Mouse (Mus musculus) left cerebral cortex, postnatal 10 days (tissue): ENCODE data around the gene Ccnc. TPM values are rescaled to one million over a fixed set of nuclear protein-coding genes. Genes with fewer than 3 reads are reported as not detected.
"Not testable (repeated sequence)": the region's sequence is repeated elsewhere in the genome, so short reads cannot be mapped to it uniquely, and the experiment has no call there.

Source experiments
- DNase-seq, 2 experiments: peaks; one replicate each; pipeline ENCODE4 v3.0.0; 2021 to 2022; ENCODE audit warnings: low spot score in 2 of 2, mixed read lengths in 1 of 2; ENCODE audit errors: extremely low spot score in 1 of 2
- intact Hi-C: fragments of 180-260 bp; cut with DNase I; formaldehyde crosslinking; loops from one replicate; pipeline ENCODE4 v1.15.1; 2025
- total RNA-seq, 2 experiments: library from RNA; stranded (reverse); gene quantifications; 2 replicates each; pipeline ENCODE4 v1.2.3; 2021

Gene Ccnc
- total RNA-seq, 2 experiments from 2014 or later, result 40.9 to 43.3 TPM

DNA sequence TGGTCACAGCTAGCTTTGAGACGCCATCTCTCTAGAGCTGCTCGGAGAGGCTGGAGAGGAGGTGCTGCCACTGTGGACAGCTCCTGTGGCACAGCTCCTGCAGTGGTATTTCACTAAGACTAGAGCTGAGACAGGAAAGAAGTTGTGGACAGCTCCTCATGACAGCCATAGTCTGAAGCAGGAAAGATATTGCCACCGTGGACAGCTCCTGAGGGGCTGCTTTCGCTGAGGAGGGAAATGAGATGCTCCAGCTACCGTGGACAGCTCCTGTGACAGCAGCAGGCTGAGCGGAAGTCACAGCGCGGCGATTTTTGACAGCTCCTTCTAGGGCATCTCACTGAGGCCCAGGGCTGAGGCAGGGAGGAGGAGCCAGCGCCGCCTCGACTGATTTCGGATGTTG is 15.4 kb upstream of the Ccnc start:
- DNase-seq, result peak; percentile 28 to 83
- intact Hi-C loops, result no loop called here

DNA sequence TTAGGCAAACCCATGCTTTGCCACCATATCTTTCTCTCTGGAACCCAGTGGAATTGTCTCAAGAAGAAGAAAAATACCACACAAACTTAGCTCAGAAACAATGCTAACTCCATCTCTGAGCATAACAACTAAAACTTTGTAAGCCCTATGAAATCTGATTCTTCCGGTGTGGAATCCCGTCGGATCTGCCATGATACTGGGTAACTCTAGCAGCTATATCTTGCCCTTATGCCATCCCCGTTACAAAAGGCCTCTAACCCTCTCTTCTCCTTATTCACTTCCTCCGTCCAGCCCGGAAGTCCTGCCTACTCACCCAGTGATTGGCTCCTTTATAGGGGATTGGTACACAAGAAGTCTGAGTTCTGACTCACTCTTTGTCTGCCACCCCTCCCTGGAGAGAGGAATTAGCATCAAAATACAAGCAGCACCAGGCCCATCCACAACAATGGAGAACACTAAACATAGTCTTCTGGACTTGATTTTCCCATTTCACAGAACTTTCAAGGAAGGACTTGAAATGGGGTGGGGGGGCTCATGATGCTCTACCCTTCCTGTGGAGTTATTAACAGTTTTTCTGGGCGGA is 4.7 kb upstream of the Ccnc start:
- intact Hi-C loops, result no loop called here

DNA sequence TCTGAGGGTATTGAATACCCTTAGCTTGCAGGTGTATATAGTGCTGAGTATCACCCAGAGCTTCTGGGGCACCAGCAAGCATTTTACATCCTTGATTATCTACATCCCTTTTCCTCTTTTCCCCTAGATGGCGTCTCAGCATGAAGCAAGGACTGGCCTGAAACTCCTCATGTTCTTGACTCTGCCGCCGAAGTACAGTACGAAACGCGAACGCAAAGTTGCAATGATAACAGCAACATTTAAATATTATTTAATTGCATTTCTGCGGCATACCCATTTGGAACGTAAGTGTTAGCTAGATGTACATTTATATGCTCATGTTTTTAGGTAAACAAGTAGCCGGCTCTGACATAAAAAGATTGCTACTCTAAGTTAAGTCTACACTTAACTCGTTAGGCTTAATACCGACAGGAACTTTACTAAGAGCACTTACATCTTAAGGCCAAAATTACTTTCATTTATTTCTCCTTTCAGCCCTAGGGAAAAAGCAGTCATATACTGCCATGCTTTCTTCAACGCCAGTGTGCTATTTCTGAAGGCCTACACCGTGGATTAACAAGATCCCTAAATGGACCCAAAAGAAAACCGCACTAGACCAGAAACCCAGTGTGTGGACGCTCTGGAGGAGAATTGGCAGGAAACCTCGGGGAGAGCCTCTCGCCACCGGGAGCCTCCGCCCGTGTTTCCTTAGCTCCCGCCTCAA is 438 bp upstream of the Ccnc start:
- DNase-seq, result peak in 1 of 2 experiments; percentile 42
- intact Hi-C loops, result no loop called here

More for the DNA sequence above, 4.7 kb upstream of the Ccnc start:
- no peak for DNase-seq

DNA sequence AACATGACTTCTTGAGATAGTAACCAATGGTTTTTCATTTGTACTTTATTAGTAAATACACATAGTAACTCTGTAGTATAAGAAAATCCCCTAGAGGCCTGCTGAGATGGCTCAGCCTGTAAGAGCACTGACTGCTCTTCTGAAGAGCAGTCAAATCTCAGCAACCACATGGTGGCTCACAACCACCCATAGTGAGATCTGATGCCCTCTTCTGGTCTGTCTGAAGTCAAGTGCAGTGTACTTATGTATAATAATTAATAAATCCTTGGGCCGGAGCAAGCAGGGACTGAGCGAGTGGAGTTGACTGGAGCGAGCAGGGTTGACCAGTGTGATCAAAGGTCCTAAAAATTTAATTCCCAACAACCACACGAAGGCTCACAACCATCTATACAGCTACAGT is 11.7 kb downstream of the Ccnc start:
- intact Hi-C loops, result no loop called here
- DNase-seq, result no peak

DNA sequence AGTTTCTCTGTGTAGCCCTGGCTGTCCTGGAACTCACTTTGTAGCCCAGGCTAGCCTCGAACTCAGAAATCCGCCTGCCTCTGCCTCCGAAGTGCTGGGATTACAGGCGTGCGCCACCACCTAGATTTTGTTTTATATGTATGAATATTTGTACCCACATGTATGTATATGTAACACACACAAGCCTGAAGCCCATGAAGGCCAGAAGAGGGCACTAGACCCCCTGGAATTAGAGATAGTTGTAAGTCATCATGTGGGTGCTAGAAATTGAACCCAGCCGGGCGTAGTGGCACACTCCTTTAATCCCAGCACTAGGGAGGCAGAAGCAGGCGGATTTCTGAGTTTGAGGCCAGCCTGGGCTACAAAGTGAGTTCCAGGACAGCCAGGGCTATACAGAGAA is 16.6 kb downstream of the Ccnc start:
- DNase-seq, intact Hi-C loops: not testable (repeated sequence)

DNA sequence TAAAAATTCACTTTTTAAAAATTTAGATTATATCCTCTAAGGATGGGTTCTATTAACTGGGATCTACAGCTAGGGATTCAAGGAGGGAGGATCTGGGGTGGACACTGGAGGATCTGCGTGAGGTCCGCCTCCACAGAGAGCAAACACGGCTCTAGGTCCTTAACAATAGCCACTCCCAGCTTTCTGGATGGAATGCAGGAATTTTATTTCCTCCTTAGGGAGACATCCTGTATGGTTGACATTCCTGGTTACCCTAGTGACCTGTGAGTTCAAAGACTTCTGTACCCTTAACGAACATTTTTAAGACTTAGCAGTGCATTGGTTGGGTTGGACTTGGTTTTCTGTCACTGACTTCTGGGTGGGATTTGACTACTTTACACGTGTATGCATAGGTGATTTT is 18.2 kb downstream of the Ccnc start:
- intact Hi-C loops, result no loop called here
- no peak for DNase-seq

DNA sequence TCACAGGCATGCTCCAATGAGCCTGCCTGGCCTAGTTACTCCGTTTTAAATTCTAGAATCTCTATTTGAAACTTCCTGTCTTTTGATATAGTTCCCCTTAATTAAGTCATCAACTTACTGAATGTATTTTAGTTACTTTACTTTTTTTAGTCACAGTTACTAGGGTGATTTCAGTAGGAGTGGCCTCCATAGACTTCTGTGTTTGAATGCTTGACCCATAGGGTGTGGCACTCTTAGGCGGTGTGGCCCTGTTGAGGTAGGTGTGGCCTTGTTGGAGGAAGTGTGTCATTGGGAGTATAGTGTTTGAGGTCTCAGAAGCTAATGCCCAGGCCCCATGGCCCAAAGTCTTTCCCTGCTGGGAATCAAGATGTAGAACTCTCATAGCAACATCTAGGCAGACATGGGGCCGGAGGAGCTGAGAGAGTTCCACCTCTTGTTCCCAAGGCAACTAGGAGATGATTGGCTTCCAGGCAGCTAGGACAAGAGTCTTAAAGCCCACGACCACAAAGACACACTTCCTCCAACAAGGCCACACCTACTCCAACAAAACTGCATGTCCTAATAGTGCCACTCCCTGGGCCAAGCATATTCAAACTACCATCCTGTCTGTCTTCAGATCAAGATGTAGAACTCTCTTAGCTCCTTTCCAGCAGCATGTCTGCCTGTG is 27.8 kb downstream of the Ccnc start:
- no peak for DNase-seq
- intact Hi-C loops, result no loop called here

DNA sequence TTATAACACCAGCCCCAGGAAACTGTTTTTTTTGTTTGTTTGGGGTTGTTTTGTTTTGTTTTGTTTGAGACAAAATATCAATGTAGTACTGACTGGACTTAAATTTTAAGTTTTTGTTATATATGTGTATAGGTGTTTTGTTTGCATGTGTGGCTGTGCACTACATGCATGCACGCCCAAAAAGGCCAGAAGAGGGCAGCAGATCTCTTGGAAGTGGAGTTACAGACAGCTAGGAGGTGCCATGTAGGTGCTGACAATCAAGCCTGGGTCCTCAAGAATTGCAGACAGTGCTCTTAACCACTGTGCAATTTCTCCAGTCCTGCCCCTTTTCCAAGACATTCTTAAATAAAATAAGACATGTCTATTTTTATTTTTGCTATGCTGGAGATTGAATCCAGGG is 31.4 kb downstream of the Ccnc start:
- intact Hi-C loops, result no loop called here
- no peak for DNase-seq

DNA sequence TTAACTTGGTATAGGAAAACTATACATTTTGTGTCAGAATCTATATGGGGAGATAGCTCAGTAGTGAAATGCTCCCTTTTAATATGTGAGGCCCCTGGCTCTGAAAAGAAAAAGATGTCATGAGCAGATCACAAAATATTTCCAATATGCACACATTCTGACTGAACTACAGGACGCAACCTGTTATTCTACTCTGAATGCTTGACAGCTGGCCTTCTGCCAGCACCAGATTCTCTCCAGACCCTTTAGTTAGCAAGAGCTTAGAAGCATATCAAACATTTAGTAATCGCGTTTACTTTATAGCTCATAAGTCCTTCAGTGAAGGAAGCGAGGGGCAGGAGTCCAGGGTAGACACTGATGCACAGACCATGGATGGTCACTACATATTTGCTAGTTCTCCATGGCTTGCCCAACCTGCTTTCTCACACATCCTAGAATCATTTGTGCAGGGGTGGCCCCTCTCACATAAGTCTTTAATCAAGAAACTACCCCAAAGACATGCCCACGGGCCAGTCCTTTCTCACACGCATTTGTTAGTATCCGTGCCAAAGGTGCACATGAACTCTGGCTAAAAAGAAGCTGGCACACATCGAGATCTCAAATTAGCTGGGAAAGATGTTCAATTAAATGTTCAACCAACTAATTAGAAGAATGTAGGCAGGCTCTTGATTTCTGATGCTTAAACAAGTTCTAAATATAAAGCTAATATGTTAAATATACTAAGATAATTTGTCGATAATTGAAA is 34.1 kb downstream of the Ccnc start:
- no peak for DNase-seq
- intact Hi-C loops, result no loop called here

DNA sequence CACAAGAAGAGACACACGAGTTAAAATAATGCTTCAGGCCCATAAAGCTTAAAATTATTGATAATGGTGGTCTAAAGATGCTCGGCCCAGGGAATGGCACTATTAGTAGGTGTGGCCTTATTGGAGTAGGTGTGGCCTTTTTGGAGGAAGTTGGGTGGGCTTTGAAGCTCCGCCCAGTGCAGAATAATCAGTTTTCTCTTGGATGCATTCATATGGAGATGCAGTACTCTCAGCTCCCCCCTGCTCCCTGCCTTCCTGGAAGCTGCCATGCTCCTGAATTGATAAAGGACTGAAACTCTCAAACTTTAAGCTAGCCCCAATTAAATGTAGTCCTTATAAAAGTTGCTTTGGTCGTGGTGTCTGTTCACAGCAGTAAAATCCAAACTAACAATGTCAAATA is 36.3 kb downstream of the Ccnc start:
- intact Hi-C loops, result no loop called here
- no peak for DNase-seq

DNA sequence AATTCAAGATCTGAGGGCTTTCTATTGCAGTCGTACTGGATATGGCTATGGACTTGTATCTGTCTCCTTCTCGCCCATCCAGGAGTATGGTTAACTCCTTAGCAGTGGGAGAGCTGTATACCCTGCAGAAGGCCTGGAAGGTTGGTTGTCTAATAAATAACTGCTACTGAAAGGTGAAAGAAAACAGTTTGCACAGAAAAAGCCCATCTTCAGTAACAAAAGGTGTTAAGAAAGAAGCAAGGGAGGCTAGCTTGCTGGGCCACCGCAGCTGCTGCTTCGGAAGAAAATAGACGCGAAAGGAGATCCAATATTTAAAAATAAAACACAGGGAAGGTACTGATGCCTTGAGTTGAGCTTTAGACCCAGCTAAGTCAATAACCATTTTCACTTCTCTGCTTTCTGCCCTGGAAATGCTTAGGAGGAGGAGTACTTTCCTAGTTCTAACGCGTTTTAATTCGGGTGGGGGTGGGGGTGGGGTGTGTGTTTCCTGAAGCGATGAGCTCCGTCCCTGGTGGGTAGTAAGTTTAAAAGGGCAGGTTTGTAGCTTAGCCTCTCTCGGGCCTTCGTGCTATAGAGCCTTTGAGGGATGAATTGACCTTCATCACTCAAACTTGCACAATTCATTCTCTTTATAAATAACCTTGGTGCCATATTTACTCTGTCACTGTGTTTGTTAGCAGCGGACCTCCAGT is 38.8 kb downstream of the Ccnc start:
- intact Hi-C loops, result no loop called here
- no peak for DNase-seq

DNA sequence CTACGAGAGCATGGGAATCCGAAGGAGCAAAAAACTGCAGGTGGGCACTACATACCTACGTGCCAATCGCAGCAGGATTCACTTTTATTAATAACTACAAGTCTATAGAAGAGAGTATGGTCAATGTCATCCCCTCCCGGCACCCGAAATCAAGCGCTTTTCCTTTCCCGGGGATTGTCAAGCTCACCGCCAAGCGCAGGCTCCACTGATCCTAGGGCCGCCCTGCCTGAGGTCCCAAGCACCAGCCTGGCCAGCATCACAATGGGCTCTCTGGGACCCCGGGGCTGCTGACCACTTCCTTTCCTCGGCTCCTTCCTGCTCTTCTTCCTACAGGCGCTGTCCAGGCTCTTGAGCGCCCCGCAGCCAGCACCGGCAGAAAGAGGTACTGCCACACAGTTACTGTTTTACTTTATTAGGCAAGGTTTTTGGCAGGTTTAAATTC is 39.4 kb downstream of the Ccnc start, which contains the start of the genes Usp45 and Tstd3:
TSS of gene Usp45 (plus strand) at position 294 of the 442 bp plus-strand sequence.
TSS of gene Tstd3 (minus strand) at position 350 of the 442 bp plus-strand sequence.
- intact Hi-C loops, result no loop called here
- DNase-seq, result peak; percentile 84 to 86

DNA sequence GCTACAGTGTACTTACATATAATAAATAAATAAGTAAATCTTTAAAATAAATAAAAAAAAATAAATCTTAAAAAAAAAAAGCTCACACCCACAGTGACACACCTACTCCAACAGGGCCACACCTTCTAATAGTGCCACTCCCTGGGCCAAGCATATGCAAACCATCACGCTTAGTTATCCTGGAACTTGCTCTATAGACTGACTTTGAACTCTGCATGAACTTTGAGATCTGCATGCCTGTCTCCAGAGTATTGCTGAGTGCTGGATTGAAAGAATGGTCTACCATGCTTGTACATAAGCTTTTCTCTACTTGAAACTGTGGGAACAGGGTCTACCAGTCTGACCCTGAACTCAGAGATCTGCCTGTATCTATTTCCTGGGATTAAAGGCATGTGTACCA is 43.6 kb downstream of the Ccnc start:
- DNase-seq, result no peak
- intact Hi-C loops, result no loop called here

DNA sequence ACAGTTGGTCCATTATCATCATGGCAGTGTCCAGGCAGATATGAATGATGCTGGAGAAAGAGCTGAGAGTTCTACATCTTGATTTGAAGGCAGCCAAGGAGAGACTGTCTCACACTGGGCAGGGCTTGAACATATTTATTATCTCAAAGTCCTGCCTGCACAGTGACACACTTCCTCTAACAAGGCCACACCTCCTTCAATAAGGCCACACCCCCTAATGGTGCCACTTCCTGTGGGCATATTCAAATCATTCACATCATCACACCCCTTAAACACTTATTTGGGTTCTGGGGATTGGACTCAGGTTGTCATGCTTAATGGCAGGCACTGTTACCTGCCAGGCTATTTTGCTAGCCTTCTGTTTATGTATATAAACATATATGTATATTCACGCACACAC is 44.8 kb downstream of the Ccnc start:
- intact Hi-C loops, result no loop called here

DNA sequence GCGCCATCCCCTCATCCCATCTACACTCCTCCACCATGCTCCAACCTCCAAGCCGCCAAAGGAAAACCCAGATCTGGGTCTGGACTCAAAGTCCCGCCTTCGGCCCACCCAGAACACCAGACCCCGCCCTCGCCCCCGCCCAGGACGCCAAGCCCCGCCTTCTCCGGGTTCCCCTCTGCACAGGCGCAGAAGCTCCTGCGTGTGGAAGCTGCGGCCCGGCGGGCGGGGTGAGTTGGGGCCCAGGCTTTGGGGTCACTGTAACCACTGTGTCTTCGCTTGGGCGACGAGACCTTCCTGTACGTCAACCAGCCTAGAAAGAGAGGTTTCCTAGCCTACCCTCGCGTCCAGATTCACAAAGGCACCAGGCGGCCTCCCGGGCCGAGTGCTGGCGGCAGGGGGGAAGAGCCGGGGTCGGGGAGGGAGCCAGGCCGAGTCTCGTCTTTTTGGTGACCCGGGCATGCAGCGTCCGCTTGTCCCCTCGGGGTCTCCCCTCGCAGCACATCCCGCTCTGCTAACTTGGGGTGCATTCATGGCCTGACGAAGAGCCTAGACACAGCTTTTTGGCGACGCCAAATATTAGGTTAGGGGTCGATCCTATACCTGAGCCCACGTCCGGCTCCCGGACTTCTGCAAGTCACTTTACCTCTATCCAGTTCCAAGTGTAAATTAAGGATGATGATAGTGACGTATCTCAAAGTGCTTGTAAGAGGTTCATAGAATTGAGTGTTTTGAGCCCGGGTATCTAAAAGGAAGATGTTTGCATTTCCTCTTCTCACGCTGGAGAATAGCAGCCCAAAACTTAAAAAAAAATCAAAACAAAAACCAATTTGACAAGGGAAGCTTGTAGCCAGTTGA is 48.8 kb downstream of the Ccnc start:
- intact Hi-C loops, result no loop called here
- DNase-seq, result peak; percentile 85 to 95

More for the DNA sequence above, 44.8 kb downstream of the Ccnc start:
- DNase-seq, result no peak

DNA sequence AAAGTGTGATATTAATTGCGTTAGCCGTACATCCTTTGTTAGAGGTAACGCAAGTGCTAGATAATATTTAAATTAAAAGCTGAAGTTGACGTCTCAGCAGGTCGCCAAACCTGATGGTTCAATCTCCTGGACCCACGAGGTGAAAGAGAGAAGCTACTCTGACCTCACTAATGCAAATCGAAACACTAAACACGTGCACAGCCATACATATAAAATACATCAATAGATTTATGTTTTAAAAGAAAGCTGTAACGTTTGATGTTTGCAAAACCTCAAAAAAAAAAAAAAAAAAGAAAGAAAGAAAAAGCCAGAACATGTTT is 49.4 kb downstream of the Ccnc start:
- intact Hi-C loops, result no loop called here
- no peak for DNase-seq

DNA sequence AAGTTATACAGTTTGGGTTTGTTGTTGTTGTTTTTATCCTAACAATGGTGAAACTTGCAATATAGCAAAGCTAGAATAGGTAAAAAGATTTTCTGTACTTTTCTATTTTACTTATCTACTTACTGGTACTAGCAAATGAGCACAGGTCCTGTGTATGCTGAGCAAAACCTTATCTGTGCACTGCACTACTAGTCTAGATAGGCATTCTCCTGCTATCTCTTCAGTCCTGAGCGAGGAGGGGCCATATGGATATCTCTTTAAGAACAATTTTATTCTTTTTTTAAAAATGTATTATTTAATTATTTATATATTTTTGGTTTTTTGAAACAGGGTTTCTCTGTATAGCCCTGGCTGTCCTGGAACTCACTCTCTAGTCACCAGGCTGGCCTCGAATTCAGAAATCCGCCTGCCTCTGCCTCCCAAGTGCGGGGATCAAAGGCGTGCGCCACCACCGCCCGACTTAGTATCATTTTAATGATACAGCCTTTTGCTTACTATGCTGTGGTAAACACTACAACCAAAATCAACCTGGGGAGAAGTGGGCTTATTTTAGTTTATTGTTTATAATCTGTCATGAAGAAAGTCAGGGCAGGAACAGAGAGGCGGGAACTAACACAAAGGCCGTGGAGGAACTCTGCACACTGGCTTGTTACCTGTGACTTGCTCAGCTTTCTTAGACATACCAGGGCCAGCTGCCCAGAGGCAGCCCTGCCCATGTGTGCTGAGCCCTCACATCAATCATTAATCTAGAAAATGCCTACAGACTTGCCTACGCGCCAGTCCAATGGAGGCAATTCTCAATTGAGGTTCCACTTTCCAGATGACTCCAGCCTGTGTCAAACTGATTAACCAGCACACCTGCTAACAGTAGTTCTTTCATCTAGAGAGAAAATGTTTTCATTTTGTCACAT is 53.6 kb downstream of the Ccnc start:
- DNase-seq, result no peak
- intact Hi-C loops, result no loop called here
